Mouse (Mus musculus): ENCODE measurements around the gene Rnf144a. TPM values are rescaled to one million over a fixed set of nuclear protein-coding genes. Genes with fewer than 3 reads are reported as not detected.
A peak's percentile ranks its signal among the peaks of the same experiment; 100 is the strongest.
"Not testable (repeated sequence)": the region's sequence is repeated elsewhere in the genome, so short reads cannot be mapped to it uniquely, and the experiment has no call there.

Gene Rnf144a
- polyA plus RNA-seq, 1 experiment = 18.8 TPM

DNA sequence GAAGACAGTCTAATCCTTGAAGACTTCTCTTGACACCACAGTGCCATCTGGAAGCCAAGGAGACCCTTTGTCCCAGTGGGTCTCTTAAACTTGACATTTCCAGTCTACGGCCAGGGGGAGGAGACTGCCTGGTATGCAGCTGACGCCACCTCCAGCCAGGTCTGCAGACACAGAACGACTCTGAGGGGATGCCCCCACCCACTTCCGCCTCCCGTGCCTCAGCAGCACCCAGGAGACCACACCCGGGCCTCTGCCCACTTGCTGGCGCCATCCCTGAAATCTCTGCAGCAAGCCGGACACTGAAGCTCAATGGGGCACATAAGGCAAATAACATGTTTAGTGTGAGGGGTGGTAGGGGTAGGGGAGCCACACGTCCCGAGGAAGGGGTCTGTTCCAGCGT, 104.8 kb downstream of the Rnf144a start:
- Histone ChIP-seq H3K27ac (ENCODE audit: insufficient read depth, low read length) (no peak overlapping the region), H3K4me3 (ENCODE audit: insufficient read depth, low read length) (no peak overlapping the region), H3K4me1 (ENCODE audit: control insufficient read depth, insufficient read depth, low read length) (no peaks in the 10 kb centered on the region)
- TF ChIP-seq CTCF (IDR thresholded peaks at IDR 0.05; ENCODE audit: borderline replicate concordance, insufficient read depth, low read length) (no peak), POLR2A (IDR thresholded peaks at IDR 0.05; ENCODE audit: low read depth, low read length) (no peak)

DNA sequence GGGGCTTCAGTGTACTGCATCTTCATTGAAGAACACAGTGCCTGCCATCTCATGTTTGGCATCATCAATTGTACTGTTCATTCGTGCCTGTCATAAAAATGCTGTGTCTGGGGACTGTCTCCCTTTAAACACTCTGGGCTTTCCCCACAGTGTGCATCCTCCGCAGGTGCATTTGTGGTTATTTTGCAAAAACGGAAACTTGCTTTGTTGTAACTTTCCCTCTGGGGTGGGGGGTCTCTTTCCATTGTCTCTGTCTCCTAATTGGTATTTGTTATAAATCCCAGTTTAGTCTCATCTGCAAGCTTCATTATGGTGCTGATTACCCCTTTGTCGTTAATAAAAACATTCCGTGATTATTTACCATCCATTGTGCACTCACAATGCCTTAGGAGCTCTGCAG, 112.2 kb downstream of the Rnf144a start:
- H3K4me3 ChIP-seq (ENCODE audit: insufficient read depth, low read length) = no peak overlapping the region
- H3K4me1 ChIP-seq (ENCODE audit: control insufficient read depth, insufficient read depth, low read length) = no peaks in the 10 kb centered on the region
- no peak overlapping the region for H3K27ac ChIP-seq (ENCODE audit: insufficient read depth, low read length)
- TF ChIP-seq POLR2A (IDR thresholded peaks at IDR 0.05; ENCODE audit: low read depth, low read length) (no peak), CTCF (IDR thresholded peaks at IDR 0.05; ENCODE audit: borderline replicate concordance, insufficient read depth, low read length) (no peak)

DNA sequence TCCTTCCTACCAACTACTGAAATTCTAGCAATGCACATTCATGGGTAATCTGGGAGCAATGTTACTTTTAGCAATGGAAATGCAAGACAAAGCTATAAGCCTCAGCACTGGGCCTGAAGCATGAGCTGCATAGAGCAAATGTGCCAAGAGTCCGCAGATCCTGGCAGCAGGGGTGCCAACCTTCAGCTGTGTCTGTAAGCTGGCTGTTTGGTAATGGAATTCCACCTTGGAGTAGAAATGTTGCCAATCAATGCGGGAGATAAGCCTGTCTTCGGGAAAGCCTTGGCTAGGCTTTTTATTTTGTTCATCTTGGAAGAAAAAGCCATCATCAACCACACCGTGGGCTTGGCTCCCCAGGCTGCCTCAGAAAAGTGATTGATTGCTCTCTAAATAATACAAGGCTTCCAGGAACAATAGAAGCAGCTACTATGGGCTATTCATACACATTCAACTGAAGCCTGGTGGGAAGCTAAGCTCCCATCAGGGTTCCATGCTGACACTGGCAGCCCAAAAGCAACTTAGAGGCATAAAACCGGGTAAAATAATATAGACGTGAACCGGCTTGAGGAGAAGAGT, 115.5 kb downstream of the Rnf144a start:
- H3K4me1 ChIP-seq (ENCODE audit: control insufficient read depth, insufficient read depth, low read length) = no peaks in the 10 kb centered on the region
- H3K27ac ChIP-seq (ENCODE audit: insufficient read depth, low read length) = no peak overlapping the region
- TF ChIP-seq POLR2A (IDR thresholded peaks at IDR 0.05; ENCODE audit: low read depth, low read length) = no peak
- no peak for TF ChIP-seq CTCF (IDR thresholded peaks at IDR 0.05; ENCODE audit: borderline replicate concordance, insufficient read depth, low read length)
- H3K4me3 ChIP-seq (ENCODE audit: insufficient read depth, low read length) = no peak overlapping the region

DNA sequence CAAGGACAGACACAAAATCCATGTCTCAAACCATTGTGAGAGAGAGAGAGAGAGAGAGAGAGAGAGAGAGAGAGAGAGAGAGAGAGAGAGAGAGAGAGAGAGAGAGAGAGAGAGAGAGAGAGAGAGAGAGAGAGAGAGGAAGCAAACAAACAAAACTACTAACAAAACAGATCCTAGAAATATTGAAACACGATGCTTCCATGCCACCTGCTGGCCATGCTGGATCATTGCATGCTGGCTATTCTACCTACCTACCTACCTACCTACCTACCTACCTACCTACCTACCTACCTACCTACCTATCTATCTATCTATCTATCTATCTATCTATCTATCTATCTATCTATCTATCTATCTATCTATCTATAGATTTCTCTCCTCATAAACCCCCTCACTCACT, 119.1 kb downstream of the Rnf144a start:
- not testable (repeated sequence) for H3K4me3 ChIP-seq (ENCODE audit: insufficient read depth, low read length); H3K4me1 ChIP-seq (ENCODE audit: control insufficient read depth, insufficient read depth, low read length); H3K27ac ChIP-seq (ENCODE audit: insufficient read depth, low read length)
- TF ChIP-seq CTCF (IDR thresholded peaks at IDR 0.05; ENCODE audit: borderline replicate concordance, insufficient read depth, low read length) = peak; percentile 64; the same call in 1 of the 2 replicates

DNA sequence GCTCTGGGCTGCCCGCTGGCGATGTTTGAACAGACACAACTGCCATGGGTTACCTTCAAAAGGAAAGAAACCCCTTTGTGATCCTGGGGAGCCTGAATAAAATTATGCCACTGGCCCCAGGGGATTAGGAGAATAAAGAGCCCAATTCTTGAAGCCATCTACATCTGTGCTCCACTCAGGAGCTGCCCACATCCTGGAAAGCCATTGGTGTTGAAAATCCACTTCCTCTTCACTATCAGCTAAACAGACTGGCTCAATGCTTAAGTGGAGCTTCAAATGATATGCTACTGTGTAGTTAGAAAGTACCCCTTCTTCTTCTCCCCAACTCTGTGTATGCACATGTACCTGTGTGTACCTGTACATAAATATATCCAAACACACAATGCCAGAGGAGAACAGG, 125.9 kb downstream of the Rnf144a start:
- TF ChIP-seq CTCF (IDR thresholded peaks at IDR 0.05; ENCODE audit: borderline replicate concordance, insufficient read depth, low read length) (no peak), POLR2A (IDR thresholded peaks at IDR 0.05; ENCODE audit: low read depth, low read length) (no peak)
- no peak overlapping the region for H3K27ac ChIP-seq (ENCODE audit: insufficient read depth, low read length)
- H3K4me3 ChIP-seq (ENCODE audit: insufficient read depth, low read length) = no peak overlapping the region
- H3K4me1 ChIP-seq (ENCODE audit: control insufficient read depth, insufficient read depth, low read length) = no peaks in the 10 kb centered on the region

DNA sequence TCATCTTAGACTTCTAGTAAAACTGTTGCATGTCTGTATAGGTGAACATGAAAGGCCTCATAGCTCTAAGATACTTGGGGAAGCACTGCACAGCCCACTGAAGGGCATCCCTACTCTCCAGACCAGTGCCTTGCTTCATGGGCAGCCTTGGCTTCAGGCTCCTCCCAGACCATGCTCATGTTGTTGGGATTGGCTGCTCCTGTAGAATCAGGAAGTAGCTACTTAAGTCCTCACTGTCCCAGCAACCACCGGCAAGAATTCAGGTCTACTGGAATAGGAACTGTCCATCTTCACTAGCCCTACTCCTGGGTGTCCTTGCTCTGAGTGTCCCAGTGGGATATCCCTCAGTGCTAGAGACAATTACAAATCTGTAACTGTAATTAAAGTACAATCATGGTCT, 126.7 kb downstream of the Rnf144a start:
- Histone ChIP-seq H3K4me3 (ENCODE audit: insufficient read depth, low read length) (no peak overlapping the region), H3K4me1 (ENCODE audit: control insufficient read depth, insufficient read depth, low read length) (no peaks in the 10 kb centered on the region), H3K27ac (ENCODE audit: insufficient read depth, low read length) (no peak overlapping the region)
- no peak for TF ChIP-seq POLR2A (IDR thresholded peaks at IDR 0.05; ENCODE audit: low read depth, low read length)

DNA sequence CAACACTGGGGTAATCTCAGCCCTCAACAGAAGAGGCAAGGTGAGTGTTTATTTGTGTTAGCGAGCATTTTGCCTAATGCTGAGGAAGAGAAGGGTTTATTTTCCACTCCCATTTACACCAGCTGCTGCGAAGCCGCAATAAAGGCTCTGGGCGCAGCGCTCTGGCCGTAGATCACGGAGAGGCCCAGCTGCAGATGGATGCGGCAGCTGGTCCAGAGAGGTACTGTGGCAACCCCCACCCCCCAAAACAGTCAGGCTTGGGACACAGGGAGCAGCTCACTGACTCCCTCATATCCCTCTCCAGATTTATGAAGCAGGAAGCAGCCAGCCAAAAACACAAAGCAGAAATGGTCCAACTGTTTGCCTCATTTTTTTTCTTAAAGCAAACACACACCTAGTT, 129.1 kb downstream of the Rnf144a start:
- TF ChIP-seq POLR2A (IDR thresholded peaks at IDR 0.05; ENCODE audit: low read depth, low read length) = no peak
- TF ChIP-seq CTCF (IDR thresholded peaks at IDR 0.05; ENCODE audit: borderline replicate concordance, insufficient read depth, low read length) = no peak
- no peaks in the 10 kb centered on the region for H3K4me1 ChIP-seq (ENCODE audit: control insufficient read depth, insufficient read depth, low read length)
- no peak overlapping the region for H3K4me3 ChIP-seq (ENCODE audit: insufficient read depth, low read length)
- no peak overlapping the region for H3K27ac ChIP-seq (ENCODE audit: insufficient read depth, low read length)

DNA sequence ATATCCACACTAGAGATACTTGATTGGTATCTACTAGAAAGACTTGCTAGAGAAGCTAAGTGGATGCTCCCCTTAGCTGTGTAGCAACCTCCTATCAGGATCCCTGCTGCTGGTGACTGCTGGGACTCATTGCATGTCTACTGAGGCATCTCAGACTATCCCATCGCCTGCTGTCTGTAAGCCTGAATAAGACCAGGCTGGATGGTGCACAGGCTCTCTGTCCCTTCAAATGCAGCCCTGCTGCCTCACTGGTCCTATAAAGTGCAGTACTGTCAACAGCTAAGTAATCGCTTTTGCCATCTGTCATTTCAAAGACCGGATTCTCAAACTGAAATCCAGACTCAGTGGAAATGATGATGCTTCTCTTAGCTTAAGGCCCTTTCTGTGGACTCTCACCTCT, 129.6 kb downstream of the Rnf144a start:
- no peak for TF ChIP-seq CTCF (IDR thresholded peaks at IDR 0.05; ENCODE audit: borderline replicate concordance, insufficient read depth, low read length)
- no peak for TF ChIP-seq POLR2A (IDR thresholded peaks at IDR 0.05; ENCODE audit: low read depth, low read length)
- no peaks in the 10 kb centered on the region for H3K4me1 ChIP-seq (ENCODE audit: control insufficient read depth, insufficient read depth, low read length)
- H3K27ac ChIP-seq (ENCODE audit: insufficient read depth, low read length) = no peak overlapping the region
- no peak overlapping the region for H3K4me3 ChIP-seq (ENCODE audit: insufficient read depth, low read length)

DNA sequence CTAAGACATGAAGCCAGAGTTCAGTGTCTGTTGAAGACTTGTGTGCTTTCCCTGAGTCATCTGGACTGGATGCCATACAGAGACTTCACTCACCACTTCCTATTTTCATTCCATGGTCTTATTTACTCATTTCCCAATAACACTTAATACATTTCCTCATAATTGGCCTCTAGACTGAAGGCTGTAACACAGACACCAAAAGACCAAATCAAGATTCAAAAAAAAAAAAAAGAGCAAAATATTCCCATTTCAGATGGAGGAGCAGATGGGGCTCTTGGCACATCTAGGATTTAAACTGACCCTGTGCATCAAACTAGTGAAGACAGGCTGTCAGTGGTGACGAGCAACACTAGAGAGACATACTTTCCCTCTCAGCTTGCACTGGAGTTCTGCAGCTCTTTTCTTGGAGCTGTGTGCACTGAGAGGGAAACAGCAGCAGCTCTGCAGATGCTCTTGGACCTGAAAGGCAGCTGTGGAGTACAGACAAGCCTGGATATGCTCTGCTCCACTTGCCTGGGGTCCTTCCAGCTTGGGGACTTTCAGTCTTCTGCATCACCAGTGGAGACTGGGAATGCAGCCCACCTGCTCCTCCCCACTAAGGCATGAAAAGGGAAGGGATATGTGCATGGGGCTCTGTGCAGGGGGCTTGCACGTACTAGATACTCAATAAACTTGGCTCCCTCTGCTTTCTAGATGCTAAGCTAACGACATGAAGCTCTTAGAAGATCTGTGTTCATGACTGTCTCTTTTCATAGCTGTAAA, 134.2 kb downstream of the Rnf144a start:
- H3K27ac ChIP-seq (ENCODE audit: insufficient read depth, low read length) = no peak overlapping the region
- TF ChIP-seq POLR2A (IDR thresholded peaks at IDR 0.05; ENCODE audit: low read depth, low read length) (no peak), CTCF (IDR thresholded peaks at IDR 0.05; ENCODE audit: borderline replicate concordance, insufficient read depth, low read length) (no peak)
- no peak overlapping the region for H3K4me3 ChIP-seq (ENCODE audit: insufficient read depth, low read length)
- H3K4me1 ChIP-seq (ENCODE audit: control insufficient read depth, insufficient read depth, low read length) = no peaks in the 10 kb centered on the region

DNA sequence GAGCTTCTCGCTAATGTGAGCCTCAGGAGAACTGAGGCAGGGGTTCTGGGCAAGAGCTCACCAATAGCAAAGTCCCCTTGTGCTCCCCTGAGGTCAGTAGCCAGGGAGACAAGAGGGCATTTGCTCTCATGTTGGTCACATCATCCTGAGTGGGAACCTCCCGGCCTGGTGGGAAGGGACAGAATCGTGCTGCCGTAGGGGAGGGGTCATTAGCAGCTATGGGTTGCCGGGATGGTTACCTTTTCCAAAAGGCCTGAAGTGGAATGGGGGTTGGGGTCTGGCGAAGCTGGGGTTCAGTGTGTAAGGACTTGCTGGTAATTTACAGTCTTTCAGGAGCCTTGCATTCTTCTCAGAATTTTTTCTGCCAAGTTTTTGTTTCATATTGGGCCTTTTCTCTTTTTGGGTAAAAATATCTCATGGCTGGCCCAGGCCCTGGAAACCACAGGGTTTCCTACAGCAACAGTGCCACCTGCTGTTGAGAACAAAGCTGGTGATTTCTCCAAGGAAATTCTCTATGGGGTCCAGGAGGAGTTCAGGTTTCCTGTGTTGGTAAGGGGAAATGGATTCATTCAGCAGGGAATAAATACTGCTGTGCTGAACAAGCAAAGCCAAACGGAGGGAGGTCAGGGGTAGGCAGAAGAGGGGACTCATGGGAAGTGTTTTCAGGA, 137.9 kb downstream of the Rnf144a start:
- no peak overlapping the region for H3K27ac ChIP-seq (ENCODE audit: insufficient read depth, low read length)
- H3K4me1 ChIP-seq (ENCODE audit: control insufficient read depth, insufficient read depth, low read length) = no peaks in the 10 kb centered on the region
- H3K4me3 ChIP-seq (ENCODE audit: insufficient read depth, low read length) = no peak overlapping the region
- TF ChIP-seq POLR2A (IDR thresholded peaks at IDR 0.05; ENCODE audit: low read depth, low read length) = no peak
- TF ChIP-seq CTCF (IDR thresholded peaks at IDR 0.05; ENCODE audit: borderline replicate concordance, insufficient read depth, low read length) = 0 out of 2 replicates have a peak, but pooled peaks have one; percentile 10

All from embryonic fibroblast, embryonic 13.5 days (primary cell).